Mouse (Mus musculus): ENCODE results near the gene F930015N05Rik. TPM values are rescaled to one million over a fixed set of nuclear protein-coding genes. Genes with fewer than 3 reads are reported as not detected.

Gene F930015N05Rik
- polyA plus RNA-seq (2015; fragmentation: Nextera tagmentation; extraction: Ambion mirVana): 0.11 TPM in 1 of 2 replicates, not detected in the other

GRCm38 (mm10) chr11:64436412-64436727, at the start of gene F930015N05Rik:
TSS of gene F930015N05Rik (minus strand) at chr11:64436653.

DNA sequence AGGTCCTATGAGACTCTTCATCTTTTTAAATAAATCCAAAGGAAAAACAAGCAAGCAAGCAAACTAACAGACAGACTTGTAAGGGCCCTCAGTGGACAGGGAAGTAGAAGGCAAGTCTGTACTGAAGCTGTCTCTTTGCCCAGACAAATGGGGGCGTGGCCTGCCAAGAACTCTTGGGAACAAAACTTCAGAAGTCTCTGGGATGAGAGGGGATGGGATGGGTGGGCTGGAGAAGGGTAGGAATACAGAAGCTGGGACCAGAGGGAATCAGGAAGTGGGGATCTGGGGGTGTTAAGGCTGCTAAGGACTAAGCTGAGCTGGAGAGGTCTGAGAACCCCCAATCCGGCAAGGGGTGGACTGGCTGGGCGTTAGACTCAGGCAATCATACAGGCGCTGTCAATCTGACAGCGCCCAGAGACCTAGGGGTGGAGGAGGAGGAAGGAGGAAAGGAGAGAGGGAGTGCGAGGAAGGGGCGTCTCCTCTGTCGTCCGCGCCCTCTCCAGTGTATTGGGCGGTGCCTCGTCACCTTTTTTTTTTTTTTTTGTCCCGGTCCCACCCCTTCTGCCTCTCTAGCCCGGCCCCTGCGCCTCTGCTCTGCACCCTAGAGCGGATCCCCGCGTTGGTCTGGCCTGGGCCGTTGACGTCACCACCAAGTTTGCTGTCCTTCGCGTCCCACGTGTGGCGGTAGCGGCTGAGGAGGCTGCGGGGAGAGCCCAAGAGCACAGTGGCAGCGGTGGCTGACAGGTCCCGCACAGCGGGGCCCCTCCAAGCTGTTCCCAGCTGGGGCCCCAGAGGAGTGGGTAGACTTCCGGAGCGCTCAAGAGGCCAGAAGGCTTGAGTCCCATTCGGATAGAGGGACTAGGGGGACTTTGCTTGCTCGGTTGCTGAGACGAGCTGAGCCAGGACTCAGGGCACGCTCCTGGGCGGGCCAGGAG, 1.6 kb downstream of the F930015N05Rik start, which contains the start of gene Hs3st3a1:
Hs3st3a1 (plus strand) TSS at position 722 of the 935 bp plus-strand sequence.

Other genes with a start within 250 kb of the F930015N05Rik start
- gene Hs3st3a1, start 1.3 kb downstream of the F930015N05Rik start, polyA plus RNA-seq (2015; fragmentation: Nextera tagmentation; extraction: Ambion mirVana): 0.06 TPM in 1 of 2 replicates, not detected in the other